Mouse (Mus musculus) adrenal gland, postnatal 25 days (tissue): ENCODE measurements around the gene Gm8265. TPM values are rescaled to one million over a fixed set of nuclear protein-coding genes. Genes with fewer than 3 reads are reported as not detected.
"Not testable (repeated sequence)": the region's sequence is repeated elsewhere in the genome, so short reads cannot be mapped to it uniquely, and the experiment has no call there.

Experiments used
- DNase-seq: peaks from one replicate; pipeline ENCODE4 v3.0.0; 2021; ENCODE audit warnings: mixed read lengths
- long read RNA-seq: library from polyadenylated mRNA; stranded (forward); transcript quantifications from one replicate; pipeline ENCODE4 v2.0.0, GENCODE M21; 2021
- total RNA-seq: library from RNA; stranded (reverse); gene quantifications from 2 replicates; pipeline ENCODE4 v1.2.3, GENCODE M21; 2021

The Gm8265 gene
- not detected in 2 replicates for total RNA-seq
- long read RNA-seq, result 0 reads

GRCm38 (mm10) chr14:5632928-5633327 is at the start of gene Gm8265:
Gene Gm8265, minus strand, starts transcription at chr14:5633028.
- not testable (repeated sequence) for DNase-seq

Other genes with a start within 250 kb of the Gm8265 start
- gene Gm3500, start 244.0 kb downstream of the Gm8265 start, total RNA-seq, result not detected in 2 replicates
- gene Gm3194, start 177.6 kb downstream of the Gm8265 start, total RNA-seq, result 0.73 TPM in 1 of 2 replicates, not detected in the other
- not detected in 2 replicates for gene Gm8246, start 155.2 kb downstream of the Gm8265 start, total RNA-seq
- not detected in 2 replicates for gene Gm3187, start 148.8 kb downstream of the Gm8265 start, total RNA-seq
- gene Gm3488, start 131.4 kb downstream of the Gm8265 start, total RNA-seq, result 0.58 TPM in 1 of 2 replicates, not detected in the other
- gene Gm3532, start 94.5 kb downstream of the Gm8265 start, total RNA-seq, result not detected in 2 replicates
- not detected in 2 replicates for gene Gm9603, start 54.4 kb upstream of the Gm8265 start, total RNA-seq
- not detected in 2 replicates for gene Gm3373, start 108.5 kb upstream of the Gm8265 start, total RNA-seq
- 0.73 TPM in 1 of 2 replicates, not detected in the other for gene Gm3383, start 175.0 kb upstream of the Gm8265 start, total RNA-seq
- not detected in 2 replicates for gene Gm3424, start 197.3 kb upstream of the Gm8265 start, total RNA-seq
- not detected in 2 replicates for gene Gm8237, start 247.4 kb upstream of the Gm8265 start, total RNA-seq